Mouse (Mus musculus) embryonic facial prominence, embryonic 14.5 days (tissue): ENCODE data around the gene Sorcs2. TPM values are rescaled to one million over a fixed set of nuclear protein-coding genes. Genes with fewer than 3 reads are reported as not detected.
A peak's percentile ranks its signal among the peaks of the same experiment; 100 is the strongest.

Experiments used
- ATAC-seq: fragments of 200-750 bp; cut with Nextera tagmentation; 2 replicates; pipeline ENCODE4 v1.8.0; 2017; ENCODE audit warnings: low read depth, moderate number of reproducible peaks, moderate TSS enrichment
- DNase-seq: peaks from one replicate; pipeline ENCODE4 v3.0.0-alpha.2; 2015; ENCODE audit warnings: low spot score
- H3K27ac ChIP-seq: fragments of 300-500 bp; sonication (generic); replicated peaks from 2 replicates; pipeline ENCODE4 v1.5.1; 2014; ENCODE audit warnings: low read depth, mild to moderate bottlenecking, low read length, moderate library complexity
- H3K27me3 ChIP-seq: fragments of 300-500 bp; sonication (generic); replicated peaks from 2 replicates; pipeline ENCODE4 v1.6.1; 2014; ENCODE audit warnings: low read length; ENCODE audit not compliant: control insufficient read depth, insufficient read depth
- H3K36me3 ChIP-seq: fragments of 300-500 bp; sonication (generic); 2 replicates; pipeline ENCODE4 v1.6.1; 2014; ENCODE audit warnings: low read length, mixed read lengths; ENCODE audit not compliant: control insufficient read depth, insufficient read depth
- H3K4me1 ChIP-seq: fragments of 300-500 bp; sonication (generic); 2 replicates; pipeline ENCODE4 v1.6.1; 2014; ENCODE audit warnings: antibody characterized with exemption, low read length; ENCODE audit not compliant: control insufficient read depth, insufficient read depth
- H3K4me2 ChIP-seq: fragments of 300-500 bp; sonication (generic); 2 replicates; pipeline ENCODE4 v1.6.1; 2014; ENCODE audit warnings: low read depth, mild to moderate bottlenecking, low read length, moderate library complexity, mixed read lengths
- H3K4me3 ChIP-seq: fragments of 300-500 bp; sonication (generic); 2 replicates; pipeline ENCODE4 v1.5.1; 2014; ENCODE audit warnings: low read depth, mild to moderate bottlenecking, low read length
- H3K9ac ChIP-seq: fragments of 300-500 bp; sonication (generic); 2 replicates; pipeline ENCODE4 v1.6.1; 2014; ENCODE audit warnings: low read depth, mild to moderate bottlenecking, low read length, moderate library complexity, mixed read lengths
- H3K9me3 ChIP-seq: fragments of 300-500 bp; sonication (generic); 2 replicates; pipeline ENCODE4 v1.6.1; 2016; ENCODE audit warnings: low read length; ENCODE audit not compliant: control insufficient read depth
- WGBS: fragments of 180-500 bp; shearing (Covaris S2); extraction: QIAGEN DNeasy Blood & Tissue Kit; methylation state at CpG from one replicate; pipeline ENCODE4 v1.1.7; 2014; 5-methylcytosine and 5-hydroxymethylcytosine counted together
- polyA plus RNA-seq: library from polyadenylated mRNA; unstranded; fragments of >200 nt; fragmentation: Nextera tagmentation; extraction: Ambion mirVana; gene quantifications from 2 replicates; pipeline ENCODE4 v1.2.1, GENCODE M21; 2014

The Sorcs2 gene
- polyA plus RNA-seq, 1 experiment from 2014 or later, result 21.6 TPM

- no peak overlapping the region for H3K4me2 ChIP-seq
- no peaks in the 10 kb centered on the region for H3K27me3 ChIP-seq
- no peak overlapping the region for H3K4me3 ChIP-seq
- WGBS, result 30% methylated on average over 9 of the region's 9 CpGs
- no peak overlapping the region for H3K9ac ChIP-seq
- ATAC-seq (peak; percentile 72; the same call in 1 of the 2 replicates), DNase-seq (peak; percentile 44)
- no peaks in the 10 kb centered on the region for H3K36me3 ChIP-seq
- H3K4me1 ChIP-seq, result no peaks in the 10 kb centered on the region
- H3K27ac ChIP-seq, result no peak overlapping the region
- H3K9me3 ChIP-seq, result no peaks in the 10 kb centered on the region
Measured at GRCm38 (mm10) chr5:36174569-36175115, 223.3 kb downstream of the Sorcs2 start.

- H3K27me3 ChIP-seq, result no peaks in the 10 kb centered on the region
- no peaks in the 10 kb centered on the region for H3K4me1 ChIP-seq
- no peak for ATAC-seq
- H3K4me2 ChIP-seq, result no peak overlapping the region
- H3K9me3 ChIP-seq, result no peaks in the 10 kb centered on the region
- DNase-seq, result no peak
- no peak overlapping the region for H3K27ac ChIP-seq
- H3K9ac ChIP-seq, result no peak overlapping the region
- no peak overlapping the region for H3K4me3 ChIP-seq
- 68% methylated on average over 14 of the region's 14 CpGs for WGBS
- H3K36me3 ChIP-seq, result no peaks in the 10 kb centered on the region
Measured at GRCm38 (mm10) chr5:36168963-36169650, 228.8 kb downstream of the Sorcs2 start.

DNA sequence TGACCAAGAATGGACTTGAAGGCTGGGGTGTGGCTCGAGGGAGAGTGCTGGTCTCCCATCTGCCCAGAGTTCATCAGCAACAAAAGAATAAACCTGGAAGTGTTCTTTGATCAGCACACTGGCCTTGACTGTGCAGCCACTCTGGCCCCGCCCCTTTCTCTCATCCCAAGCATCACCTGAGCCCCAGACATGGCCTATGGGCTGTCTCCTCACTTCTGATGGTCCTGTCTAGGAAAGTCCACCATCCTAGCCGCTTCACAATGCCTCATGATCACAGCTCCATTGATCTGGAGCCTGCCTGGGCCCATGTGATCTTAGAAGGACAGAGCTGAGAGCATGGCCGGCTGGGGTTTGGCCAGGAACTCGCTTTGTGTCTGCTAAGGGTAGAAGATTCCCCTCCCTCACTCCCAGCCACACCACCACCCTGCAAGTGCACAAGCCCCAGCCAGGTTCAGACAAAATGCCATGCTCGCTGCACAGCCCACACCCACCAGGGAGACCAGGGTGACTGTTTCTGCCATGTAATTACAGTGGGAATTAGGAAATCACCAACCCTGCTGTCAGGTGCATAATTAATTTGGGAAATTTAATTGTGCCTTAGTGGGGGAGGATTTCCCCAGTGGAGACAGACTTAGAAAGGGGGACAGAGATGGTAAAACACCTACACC, 231.5 kb downstream of the Sorcs2 start:
- no peak overlapping the region for H3K4me2 ChIP-seq
- H3K27ac ChIP-seq, result no peak overlapping the region
- no peaks in the 10 kb centered on the region for H3K36me3 ChIP-seq
- no peaks in the 10 kb centered on the region for H3K27me3 ChIP-seq
- H3K4me1 ChIP-seq, result no peaks in the 10 kb centered on the region
- ATAC-seq (no peak), DNase-seq (no peak)
- H3K9ac ChIP-seq, result no peak overlapping the region
- 74% methylated on average over 5 of the region's 6 CpGs for WGBS
- H3K4me3 ChIP-seq, result no peak overlapping the region
- no peaks in the 10 kb centered on the region for H3K9me3 ChIP-seq

GRCm38 (mm10) chr5:36165424-36166302, 232.3 kb downstream of the Sorcs2 start:
- H3K4me1 ChIP-seq, result no peaks in the 10 kb centered on the region
- ATAC-seq (peak; percentile 75; the same call in 1 of the 2 replicates), DNase-seq (peak; percentile 78)
- H3K4me3 ChIP-seq, result no peak overlapping the region
- H3K36me3 ChIP-seq, result no peaks in the 10 kb centered on the region
- no peaks in the 10 kb centered on the region for H3K9me3 ChIP-seq
- WGBS, result 71% methylated on average over 19 of the region's 21 CpGs
- no peak overlapping the region for H3K27ac ChIP-seq
- no peak overlapping the region for H3K9ac ChIP-seq
- H3K4me2 ChIP-seq, result no peak overlapping the region
- no peaks in the 10 kb centered on the region for H3K27me3 ChIP-seq

DNA sequence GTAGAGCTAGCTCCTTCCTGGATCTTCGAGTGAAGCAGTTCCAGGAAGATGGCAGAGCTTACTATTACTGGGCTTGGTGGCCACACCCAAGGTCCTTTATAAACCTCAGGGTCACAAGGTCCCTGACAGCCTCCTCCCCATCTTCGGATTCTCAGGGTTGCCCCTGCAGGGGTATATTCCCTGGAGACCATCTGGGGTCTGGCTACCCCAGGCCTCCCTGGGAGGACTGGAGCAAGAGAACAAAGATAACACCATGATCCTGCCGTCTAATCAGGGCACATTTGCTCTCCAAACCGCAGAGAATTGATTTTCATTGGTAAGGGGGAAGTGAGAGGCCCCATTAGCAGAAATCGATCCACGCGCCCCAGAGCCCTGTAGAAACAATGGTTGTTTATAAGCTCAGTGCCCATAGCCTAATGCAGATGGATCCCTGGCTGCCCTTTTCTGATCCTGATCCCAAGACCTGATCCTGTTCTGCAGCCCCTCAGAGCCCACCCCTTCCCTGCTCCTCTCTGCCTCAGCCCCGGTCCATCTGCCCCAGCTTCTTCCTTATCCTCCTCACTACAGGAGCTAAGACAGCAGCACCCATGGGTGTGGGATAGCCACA, 243.0 kb downstream of the Sorcs2 start:
- H3K4me1 ChIP-seq, result peaks cover 10% of the 10 kb centered on the region; the same call in 1 of the 2 replicates
- H3K27ac ChIP-seq, result no peak overlapping the region
- 34% methylated on average over 8 of the region's 8 CpGs for WGBS
- no peak overlapping the region for H3K9ac ChIP-seq
- no peaks in the 10 kb centered on the region for H3K9me3 ChIP-seq
- no peaks in the 10 kb centered on the region for H3K27me3 ChIP-seq
- no peak overlapping the region for H3K4me2 ChIP-seq
- no peak for ATAC-seq
- no peak for DNase-seq
- no peaks in the 10 kb centered on the region for H3K36me3 ChIP-seq
- no peak overlapping the region for H3K4me3 ChIP-seq

DNA sequence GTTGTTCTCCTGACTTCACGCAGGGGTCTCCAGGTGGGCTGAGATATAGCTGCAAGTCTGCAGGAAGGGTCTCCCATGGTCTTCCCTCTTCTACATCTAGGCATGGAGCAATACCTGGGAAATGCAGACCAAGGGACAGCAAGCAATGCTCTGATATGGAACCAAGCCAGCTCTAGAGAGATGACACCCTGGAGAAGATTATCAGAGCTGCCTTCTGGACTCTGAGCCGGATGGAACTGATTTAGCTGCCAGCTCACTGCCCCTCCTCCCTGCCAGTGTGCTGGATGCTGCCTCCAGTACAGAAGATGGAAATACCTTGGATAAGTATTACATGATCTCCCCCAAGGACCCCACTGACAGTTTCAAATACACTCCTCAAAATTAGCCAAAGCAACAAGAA, 244.7 kb downstream of the Sorcs2 start:
- H3K27ac ChIP-seq, result no peak overlapping the region
- 69% methylated on average over 2 of the region's 2 CpGs for WGBS
- H3K4me1 ChIP-seq, result peaks cover 10% of the 10 kb centered on the region; the same call in 1 of the 2 replicates
- DNase-seq (no peak), ATAC-seq (no peak)
- H3K4me3 ChIP-seq, result no peak overlapping the region
- H3K9ac ChIP-seq, result no peak overlapping the region
- no peak overlapping the region for H3K4me2 ChIP-seq
- no peaks in the 10 kb centered on the region for H3K27me3 ChIP-seq
- no peaks in the 10 kb centered on the region for H3K36me3 ChIP-seq
- H3K9me3 ChIP-seq, result no peaks in the 10 kb centered on the region

- H3K27me3 ChIP-seq, result no peaks in the 10 kb centered on the region
- H3K4me1 ChIP-seq, result peaks cover 9% of the 10 kb centered on the region; the same call in 1 of the 2 replicates
- WGBS, result 71% methylated on average over 8 of the region's 8 CpGs
- H3K27ac ChIP-seq, result no peak overlapping the region
- H3K4me2 ChIP-seq, result no peak overlapping the region
- H3K36me3 ChIP-seq, result no peaks in the 10 kb centered on the region
- DNase-seq (no peak), ATAC-seq (no peak)
- H3K9ac ChIP-seq, result no peak overlapping the region
- no peaks in the 10 kb centered on the region for H3K9me3 ChIP-seq
- no peak overlapping the region for H3K4me3 ChIP-seq
Measured at GRCm38 (mm10) chr5:36151086-36151485, 246.9 kb downstream of the Sorcs2 start.

DNA sequence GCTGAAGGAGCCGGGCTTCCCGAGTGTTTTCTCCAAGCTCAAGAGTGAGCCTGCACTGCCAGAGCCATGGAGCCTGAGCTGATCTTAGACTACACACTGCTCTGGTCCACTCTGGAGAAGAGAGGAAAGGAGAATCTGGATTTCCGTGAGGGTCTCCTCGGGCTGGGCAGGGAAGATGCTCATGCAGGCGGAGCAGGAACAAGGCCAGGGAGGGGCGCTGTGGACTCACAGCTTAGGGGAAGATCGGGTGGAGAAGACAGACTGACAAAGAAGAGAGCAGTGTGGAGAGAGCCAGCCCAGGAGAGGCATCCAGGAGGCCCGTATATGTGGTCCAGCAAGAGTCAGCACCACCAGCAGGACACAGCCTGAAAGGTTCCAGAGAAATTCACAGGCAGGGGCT, 248.8 kb downstream of the Sorcs2 start:
- no peak for ATAC-seq
- H3K36me3 ChIP-seq, result no peaks in the 10 kb centered on the region

More for the DNA sequence above, 248.8 kb downstream of the Sorcs2 start:
- Histone ChIP-seq H3K27me3 (no peaks in the 10 kb centered on the region), H3K27ac (no peak overlapping the region), H3K4me1 (no peaks in the 10 kb centered on the region), H3K4me3 (no peak overlapping the region), H3K9me3 (no peaks in the 10 kb centered on the region), H3K9ac (no peak overlapping the region), H3K4me2 (no peak overlapping the region)
- 54% methylated on average over 8 of the region's 8 CpGs for WGBS
- DNase-seq, result no peak
